Mouse (Mus musculus): ENCODE data around the gene Igsf9.

The Igsf9 gene

DNA sequence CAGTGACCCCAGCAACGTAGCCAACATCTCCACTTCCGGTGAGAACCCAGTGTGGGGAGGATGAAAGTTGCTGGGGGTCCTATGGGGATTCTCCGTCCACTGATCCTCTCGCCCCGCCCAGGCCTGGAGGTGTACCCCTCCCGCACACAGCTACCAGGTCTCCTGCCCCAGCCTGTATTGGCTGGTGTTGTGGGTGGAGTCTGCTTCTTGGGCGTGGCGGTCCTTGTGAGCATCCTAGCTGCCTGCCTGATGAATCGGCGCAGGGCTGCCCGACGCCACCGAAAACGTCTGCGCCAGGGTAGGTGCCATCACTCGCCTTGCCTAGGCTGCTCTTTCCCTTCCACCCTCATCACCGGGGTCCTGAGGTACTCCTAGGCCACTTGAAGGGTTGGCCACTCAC, 14.4 kb downstream of the Igsf9 start:
- in situ Hi-C loops (cut with MboI) = no loop called here

DNA sequence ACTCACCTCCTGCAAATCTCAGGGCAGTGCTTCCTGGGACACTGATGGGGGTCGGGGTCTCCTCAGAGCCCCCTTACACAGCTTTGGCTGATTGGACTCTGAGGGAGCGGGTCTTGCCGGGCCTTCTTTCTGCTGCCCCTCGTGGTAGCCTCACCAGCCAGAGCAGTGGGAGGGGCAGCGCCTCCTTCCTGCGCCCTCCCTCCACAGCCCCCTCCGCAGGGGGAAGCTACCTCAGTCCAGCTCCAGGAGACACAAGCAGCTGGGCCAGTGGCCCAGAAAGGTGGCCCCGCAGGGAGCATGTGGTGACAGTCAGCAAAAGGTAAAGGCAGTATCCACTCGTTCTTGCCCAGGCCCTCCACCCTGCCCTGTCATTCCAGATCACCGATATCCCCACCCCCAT, 15.8 kb downstream of the Igsf9 start:
- in situ Hi-C loops (cut with MboI) = no loop called here

DNA sequence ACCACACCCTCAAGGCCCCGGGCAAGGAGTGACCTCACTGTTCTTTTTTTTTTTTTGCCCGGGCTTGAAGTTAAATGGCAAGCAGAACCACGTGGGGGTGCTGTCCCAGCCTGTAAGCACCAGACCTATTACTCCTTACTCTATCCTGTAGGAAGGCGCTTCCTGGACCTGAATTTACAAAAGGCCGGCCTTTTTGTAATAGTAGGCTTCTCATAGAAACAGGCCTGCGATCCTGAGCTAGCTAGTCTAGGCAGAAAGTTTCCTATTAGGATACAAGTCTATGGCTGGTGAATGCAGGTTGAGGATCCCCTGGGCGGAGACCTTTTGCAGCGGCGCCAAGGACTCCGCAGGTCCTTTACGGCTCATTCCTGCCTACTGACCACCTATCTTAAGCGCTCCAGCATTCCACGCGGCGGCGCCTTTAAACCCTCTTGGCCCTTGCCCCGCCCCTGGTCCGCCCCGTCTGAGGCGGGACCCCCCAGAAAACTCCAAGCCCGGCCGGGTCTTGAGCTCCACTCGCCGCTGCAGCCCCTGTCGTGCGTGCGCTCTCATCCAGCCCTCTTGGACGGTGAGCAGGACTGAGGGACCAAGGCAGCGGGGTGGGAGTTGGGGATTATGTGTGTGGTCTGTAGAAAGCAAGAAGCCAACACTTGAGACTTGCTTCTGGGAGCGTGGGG, 18.3 kb downstream of the Igsf9 start, which contains the start of gene Tagln2:
Gene Tagln2, plus strand, starts transcription at position 283 of the 677 bp plus-strand sequence.
- in situ Hi-C loops (cut with MboI) = no loop called here

DNA sequence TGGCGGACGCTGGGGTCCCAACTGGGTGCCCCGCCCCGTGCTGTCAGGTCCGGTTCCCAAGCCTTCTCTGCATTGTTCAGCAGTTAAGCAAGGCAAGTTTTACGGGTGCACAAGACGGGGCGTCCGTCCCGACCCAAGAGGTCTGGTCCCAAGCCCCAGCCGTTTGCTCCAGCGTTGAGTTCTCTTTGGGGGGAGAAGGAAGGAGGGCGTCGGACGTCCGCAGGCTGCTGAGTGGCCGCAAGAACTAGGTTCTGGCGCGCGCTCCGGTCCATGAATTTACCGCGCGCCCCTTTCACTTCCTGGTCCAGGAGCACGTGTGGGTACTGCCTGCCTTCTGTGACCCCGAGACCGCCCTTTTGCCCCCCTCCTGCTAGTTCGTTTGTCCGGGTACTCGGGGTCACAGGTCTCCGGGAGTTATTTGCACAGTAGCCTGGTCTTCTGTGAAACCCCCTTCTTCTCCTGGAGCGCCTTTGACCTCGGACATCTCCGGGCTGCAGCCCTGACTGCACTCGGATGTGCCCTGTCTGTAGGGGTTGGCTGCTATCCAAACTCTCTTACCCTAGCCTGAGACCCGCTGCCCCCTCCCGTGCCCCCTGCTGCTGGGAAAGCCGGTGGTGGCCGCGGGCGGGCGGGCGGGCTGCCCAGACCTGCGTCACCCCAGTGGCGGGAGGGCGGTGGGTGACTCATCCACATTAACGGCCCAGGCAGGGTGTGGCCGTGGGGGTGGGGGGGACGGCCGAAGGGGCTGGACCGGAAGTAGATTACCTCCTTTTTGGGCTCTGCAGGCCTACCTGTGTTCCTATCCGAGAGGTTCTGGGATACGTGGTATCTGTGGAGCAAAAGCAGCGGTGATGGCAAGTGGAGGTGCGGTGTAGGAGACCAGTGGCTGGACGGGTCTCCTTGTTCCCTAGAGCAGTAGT, 19.1 kb downstream of the Igsf9 start:
- in situ Hi-C loops (cut with MboI) = no loop called here

DNA sequence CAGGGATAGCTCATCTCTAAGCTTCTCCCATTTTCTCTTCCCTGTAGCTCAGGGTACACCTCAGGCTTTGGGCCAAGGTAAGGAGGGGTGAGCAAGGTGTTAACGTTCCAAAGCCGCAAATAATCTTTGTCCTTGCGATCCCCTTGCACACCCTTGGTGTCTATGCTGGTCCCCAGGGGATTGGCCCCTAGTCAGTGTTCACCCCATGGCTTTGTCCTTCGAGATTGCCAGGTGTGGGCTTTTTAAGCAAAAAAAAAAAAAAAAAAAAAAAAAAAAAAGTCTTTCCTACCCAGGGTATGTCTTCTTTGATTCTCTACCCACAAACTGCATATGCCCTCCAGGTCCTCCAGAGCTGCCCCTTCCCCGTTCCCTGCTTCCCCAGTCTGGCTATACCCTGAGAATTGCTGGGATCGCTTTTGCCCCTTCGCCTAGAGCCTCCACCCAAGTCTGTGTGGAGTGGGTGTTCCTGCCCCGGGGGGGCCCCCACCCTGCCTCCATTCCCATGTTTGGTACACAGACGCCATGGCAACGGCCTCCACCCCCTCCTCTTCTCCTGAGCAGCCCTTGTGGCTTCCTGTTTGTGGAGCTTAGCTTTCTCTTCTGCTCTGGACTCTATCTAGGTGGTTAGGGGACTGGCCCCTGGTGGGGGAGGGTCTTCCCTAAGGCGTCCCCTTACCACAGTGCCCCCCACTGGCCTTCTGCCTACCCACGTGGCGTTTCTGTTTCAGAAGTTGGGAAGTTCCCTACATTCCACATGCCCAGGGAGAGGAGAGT, 20.0 kb downstream of the Igsf9 start:
- in situ Hi-C loops (cut with MboI) = no loop called here

DNA sequence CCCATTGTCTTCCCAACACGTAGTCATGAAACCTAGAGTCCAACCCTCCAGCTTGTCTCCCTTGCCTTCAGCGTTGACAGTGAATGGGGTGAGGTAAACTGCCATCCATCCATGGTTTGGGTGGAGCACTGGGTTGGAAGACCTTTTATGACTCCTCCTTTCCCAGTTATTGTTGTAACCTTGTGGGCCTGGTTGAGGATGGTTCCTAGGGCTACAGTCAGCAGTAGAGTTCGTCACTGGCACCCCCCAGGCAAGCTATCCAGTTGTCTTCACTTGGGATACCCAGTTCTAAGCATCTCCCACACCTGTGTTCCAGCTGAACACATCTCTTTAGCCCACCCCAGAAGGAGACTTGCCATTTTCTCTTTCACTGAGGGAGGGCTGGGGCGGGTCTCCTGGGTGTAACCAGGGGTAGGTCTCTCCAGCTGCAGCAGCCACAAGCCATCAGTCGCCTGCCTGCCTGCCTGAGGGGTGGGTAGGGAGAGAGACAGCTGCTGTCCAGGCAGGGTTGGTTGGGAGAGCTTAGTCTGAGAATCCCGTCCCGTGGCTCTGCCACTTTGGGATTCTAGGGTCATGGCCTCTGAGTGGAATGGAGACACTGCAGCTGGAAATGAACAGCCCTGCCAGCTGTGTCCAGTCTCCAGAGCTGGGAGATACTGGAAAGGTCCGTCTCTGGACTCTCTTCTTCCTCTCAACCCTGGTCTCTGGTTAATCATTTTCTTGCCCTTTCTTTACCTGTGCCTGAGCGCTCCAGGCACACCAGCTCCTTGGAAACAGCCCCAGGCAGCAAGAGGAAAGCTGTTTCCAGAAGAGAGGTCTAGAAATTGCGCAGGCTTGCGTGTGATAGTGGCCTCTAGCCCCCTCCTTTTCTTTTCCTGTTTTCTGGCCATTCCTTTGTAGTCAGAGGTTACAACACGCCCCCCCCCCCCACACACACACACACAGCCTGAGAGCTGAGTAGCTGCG, 20.8 kb downstream of the Igsf9 start:
- in situ Hi-C loops (cut with MboI) = no loop called here

DNA sequence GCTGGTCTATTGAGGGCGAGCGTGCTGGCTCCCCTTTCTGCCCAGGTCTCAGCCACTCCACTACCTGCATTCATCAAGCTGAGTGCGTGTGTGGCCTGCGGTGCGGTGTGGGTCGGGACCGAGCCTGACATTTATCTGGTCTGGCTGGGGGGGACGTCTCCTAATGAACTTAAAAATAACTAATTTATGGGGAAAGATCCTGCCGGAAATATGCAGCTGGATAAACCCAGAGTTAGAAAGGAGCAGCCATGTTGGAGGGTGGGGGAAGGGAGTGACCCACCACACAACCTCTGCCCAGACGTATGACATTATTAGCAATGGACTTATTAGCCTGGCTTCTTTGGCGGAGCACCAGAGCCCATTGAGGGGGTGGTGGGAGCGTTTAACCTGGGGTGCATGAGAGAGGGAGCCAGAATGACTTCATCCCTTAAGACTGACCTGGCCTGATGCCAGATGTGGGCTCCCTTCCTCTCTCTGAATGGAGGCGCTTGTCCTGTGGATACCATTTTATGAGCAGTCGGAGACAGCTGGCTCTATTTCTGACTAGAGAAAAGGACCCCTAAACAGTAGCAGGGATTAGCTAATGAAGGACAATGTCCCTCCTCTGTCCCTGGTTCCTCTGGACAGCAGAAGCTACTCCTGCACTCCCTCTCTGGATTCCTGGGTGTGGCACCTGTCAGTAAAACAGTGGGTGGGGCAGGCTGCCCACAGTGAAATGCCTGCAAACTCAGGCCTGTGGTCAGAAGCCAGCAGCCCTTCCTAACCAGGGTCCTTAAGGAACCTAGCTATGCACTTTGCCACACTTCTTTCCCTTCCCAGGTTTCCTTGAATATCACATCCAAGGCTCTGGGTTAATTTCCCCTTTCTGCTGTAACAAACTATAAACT, 21.8 kb downstream of the Igsf9 start:
- in situ Hi-C loops (cut with MboI) = no loop called here

DNA sequence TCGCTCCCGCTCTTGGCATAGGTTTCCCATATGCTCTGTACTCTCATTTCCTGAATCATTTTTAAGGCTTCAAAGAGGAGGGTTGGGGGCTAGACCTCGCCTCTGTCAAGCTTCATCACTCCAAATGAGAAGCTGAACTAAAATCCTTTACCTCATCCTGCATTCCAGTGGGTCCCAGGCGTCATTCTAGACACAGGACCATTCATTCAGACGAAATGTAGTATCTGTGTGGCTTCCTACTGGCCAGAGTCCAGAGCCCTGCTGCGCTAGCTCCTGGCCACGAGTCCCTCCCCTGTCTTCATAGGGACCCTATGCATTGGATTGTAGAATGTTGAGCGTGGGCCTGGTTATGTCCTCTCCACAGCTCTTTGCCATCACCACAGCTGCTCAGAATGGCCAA, 23.2 kb downstream of the Igsf9 start:
- in situ Hi-C loops (cut with MboI) = no loop called here

DNA sequence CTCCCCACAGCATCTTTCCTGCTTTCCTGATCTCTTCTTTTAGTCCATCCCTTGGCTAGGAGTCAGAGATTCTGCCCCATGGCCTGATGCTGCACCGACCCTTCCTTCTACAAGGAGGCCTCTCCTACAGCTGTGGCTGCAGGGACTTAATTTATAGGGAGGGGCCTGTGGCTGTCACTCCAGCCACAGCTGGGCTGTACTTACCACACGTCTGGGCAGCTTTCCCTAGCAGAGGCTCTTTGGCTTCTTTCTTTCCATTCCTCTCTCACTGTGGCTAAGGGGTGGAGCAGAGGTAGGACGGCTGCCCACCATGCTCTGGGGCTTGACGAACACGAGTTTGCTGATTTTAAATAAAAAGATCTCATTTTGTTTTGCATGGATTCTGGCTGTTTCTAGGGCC, 25.4 kb downstream of the Igsf9 start:
- in situ Hi-C loops (cut with MboI) = no loop called here

DNA sequence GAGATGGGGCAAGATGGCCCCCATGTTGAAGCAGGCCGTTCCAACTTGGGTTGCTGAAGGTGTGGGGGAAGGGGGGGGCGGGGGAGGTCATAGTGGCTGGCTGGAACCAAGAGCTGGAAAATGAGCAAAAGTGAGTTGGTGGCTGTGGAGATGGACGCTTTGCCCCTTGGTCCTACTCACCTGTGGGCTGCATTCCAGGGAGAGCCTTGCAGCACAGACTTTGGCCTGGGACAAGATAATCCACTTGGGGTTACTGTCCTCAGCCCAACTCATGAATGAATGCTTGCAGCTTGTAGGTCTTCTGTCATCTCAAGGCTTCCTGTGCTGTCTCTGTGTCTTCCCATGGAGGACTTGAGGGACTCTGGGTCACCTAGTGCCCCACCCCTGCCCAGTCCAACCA, 26.1 kb downstream of the Igsf9 start:
- in situ Hi-C loops (cut with MboI) = no loop called here

DNA sequence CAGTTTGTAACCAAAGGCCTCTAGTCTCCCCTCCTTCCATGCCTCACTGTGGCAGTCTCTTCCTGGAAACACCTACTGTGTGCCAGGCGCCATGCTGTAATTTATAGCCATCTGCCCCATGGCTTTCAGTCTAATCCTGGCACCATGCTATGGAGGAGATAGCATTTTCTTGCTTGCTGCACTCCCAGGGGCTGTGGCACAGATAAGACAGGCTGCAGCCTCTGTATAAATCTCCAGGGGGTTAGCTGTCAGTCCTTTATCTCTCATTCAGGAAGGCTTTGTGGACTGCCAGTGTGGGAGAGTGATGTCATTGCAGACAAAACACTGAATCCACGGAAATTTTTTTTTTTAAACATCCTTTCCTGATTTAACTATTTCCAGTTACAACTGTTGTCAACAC, 26.6 kb downstream of the Igsf9 start:
- in situ Hi-C loops (cut with MboI) = no loop called here

DNA sequence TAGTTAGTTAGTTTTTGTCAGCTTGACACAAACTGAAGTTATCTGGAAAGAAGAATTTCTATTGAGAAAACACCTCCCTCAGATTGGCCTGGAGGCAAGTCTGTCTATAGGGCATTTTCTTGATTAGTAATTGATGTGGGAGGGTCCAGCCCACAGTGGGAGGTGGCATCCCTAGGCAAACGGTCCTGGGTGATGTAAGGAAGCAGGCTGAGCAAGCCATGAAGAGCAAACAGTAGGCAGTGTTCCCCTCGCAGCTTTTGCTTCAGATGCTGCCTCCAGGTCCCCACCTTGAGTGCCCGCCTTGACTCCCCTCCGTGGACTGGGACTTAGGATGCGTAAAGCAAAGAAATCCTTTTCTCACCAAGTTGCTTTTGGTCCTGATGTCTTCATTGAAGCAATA, 27.6 kb downstream of the Igsf9 start:
- in situ Hi-C loops (cut with MboI) = no loop called here

DNA sequence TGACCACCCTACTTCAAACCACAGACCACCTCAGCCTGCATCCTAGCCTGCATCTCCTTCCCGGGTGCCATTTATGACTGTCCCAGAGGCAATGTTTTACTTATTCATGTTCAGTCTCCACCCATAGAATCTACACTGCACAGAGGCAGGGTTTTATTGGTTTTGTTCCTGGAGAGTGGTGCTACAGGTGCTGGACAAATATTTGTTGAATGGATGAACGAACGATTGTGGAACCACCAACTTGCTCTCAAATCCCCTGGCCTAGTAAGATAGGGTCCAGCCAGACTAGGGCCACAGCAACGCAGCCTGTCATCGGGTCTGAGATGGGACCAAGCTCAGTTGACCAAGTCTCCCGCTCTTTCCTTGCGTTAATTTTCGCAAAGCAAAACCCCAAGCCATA, 28.4 kb downstream of the Igsf9 start:
- in situ Hi-C loops (cut with MboI) = no loop called here

DNA sequence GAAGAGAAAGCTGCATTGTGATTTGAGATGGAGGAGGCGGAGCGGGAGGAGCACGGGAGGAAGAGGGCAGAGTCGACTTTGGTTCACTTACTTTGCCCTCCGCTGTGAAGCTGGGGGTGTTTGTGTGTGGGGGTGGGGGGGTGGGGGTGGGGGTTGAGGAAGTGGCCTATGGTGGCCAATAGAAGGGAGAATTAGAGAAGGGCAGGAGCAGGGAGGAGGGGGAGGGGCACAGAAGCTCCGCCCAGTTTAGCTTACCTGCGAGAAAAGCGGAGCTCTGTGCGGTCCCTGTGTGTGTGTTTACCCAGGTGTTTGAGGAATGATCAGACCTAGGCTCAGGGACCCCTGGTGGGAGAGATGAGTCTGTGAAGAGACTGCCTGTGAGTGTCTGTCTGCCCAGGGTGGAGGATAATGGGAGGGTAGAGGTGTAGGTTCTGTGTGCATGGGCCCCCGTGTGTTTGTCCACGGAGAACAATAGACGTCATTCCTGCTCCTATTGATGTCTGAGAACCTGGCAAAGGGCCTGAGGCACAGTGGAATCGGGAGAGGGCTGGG, 28.9 kb downstream of the Igsf9 start:
- in situ Hi-C loops (cut with MboI) = no loop called here

DNA sequence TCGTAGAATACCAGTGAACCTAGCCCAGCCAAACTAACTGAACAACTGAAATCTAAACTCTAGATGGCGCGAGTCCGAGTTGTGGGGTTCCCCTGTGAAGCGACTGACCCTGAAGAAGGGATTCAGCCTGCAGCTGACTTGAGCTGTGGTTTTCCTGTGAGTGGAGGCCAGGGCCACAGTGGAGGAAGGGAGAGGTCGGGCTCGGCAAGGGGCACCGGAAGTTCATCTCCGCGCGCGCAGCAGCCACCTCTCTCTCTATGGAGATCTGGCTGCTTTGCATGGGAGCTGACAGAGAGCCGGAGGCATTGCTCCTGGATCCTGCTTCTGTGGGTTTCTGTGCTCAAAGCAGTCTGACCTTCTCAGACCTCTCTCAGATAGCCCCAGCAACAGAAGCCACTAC, 31.4 kb downstream of the Igsf9 start:
- in situ Hi-C loops (cut with MboI) = no loop called here

DNA sequence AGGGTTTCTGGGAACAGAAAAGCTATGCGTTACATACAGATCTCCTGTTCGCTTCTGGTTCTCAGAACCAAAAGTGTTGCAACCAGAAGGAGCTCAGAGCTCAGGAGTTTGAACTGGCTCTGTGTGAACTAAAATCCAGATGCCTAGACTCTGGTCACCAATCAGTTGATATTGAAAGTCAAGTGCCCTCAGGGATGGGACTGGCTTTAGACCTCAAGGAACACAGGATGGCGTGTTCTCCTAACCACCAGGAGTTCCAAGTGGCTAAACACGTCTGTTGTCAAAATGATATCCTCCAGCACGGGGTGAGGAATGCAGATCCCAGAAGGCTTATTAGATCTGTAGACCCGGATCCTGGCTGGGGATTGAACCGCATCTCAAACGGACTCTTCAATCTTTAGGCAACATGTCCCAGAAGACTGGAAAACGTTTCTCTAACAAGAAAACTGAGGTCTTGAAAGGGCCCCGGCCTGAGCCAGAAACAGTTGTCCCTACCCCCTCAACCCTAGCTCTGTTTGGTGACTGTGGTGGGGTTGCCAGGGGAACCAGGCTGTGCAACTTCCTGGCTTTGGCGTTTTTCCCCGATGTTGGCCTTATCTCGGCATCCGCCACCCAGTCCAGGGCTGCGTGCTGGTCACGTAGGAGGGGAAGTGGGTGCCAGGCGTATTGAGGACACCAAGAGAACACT, 32.1 kb downstream of the Igsf9 start:
- in situ Hi-C loops (cut with MboI) = no loop called here

DNA sequence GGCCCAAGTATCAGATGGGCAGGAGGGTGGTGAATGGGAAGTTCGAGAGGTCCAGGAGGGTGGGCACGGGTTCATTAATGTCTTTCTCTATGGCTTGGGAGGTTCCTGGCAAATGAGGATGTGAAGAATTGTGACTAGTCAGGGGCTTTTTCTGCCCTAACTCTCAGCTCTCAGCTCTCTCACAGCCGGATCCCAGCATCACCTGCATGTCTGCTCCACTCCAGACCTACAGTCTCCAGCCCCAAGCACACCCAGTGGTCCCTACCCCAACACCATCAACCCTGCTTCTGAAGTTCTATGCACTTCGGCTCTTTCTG, 32.6 kb downstream of the Igsf9 start:
- in situ Hi-C loops (cut with MboI) = no loop called here

DNA sequence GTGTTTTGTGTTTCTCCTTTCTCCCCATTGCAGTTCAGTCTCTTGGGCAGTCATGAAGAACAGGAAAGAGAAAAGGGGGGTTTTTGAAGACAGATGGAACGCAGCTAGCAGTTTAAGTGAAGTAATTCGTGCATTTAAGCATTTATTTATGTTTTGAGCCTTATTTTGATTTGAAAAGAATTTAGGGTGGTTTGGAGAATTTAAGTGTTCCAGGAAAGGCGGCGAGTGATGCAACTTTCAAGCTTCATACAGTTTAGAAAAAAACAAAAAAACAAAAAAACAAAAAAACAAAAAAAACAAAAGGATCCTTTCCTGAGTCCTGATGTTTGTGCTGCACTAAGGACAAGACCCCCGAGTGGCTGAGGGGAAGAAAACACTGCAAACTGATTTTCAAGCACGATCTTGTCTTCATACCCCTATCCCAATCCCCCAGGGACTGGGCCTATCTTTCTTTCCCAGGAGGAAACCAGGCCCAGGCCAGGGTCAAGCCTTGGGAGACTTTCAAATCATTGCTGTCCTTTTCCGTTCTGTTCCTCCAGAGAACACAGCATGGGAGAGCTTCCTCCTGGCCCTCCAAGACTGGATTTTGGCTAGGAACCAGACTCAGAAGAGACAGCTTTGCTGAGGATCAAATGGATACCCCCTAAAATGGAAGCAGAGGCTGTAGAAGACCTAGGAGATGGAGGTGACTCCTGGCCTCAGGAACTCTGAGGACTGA, 33.1 kb downstream of the Igsf9 start:
- in situ Hi-C loops (cut with MboI) = no loop called here

DNA sequence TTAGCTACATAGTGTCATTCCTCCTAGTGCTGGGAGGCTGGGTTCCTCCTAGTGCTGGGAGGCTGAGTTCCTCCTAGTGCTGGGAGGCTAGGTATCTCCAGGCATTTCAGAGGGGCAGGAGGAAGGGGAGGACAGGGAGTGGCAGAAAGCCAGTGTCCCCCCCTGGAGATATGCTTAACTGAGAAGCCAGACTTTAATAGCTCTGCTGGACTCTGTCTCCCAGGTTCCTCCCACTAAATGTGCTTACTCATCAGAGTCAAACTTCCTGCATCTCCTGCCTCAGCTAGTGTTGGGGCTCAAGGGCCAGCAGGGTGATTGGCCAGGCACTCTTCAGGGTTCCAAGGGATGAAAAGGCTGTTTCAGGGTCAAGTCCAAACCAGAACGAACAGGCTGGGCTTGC, 33.8 kb downstream of the Igsf9 start:
- in situ Hi-C loops (cut with MboI) = no loop called here
